Mouse (Mus musculus) C2C12 (cell line): ENCODE measurements around the gene Commd1. TPM values are rescaled to one million over a fixed set of nuclear protein-coding genes. Genes with fewer than 3 reads are reported as not detected.

Experiments
- H3K27me3 ChIP-seq: one replicate; pipeline ENCODE4 v1.6.1; 2011; ENCODE audit not compliant: control insufficient read depth, insufficient read depth, insufficient read length
- H3K36me3 ChIP-seq: one replicate; pipeline ENCODE4 v1.6.1; 2011; ENCODE audit not compliant: control insufficient read depth, insufficient read depth
- H3K4me3 ChIP-seq: one replicate; pipeline ENCODE4 v1.5.1; 2011; ENCODE audit warnings: mild to moderate bottlenecking, control low read depth; ENCODE audit not compliant: poor library complexity, insufficient read depth, severe bottlenecking
- H3K79me2 ChIP-seq: one replicate; pipeline ENCODE4 v1.6.1; 2011; ENCODE audit not compliant: control insufficient read depth, insufficient read depth
- H3K79me3 ChIP-seq: one replicate; pipeline ENCODE4 v1.6.1; 2011; ENCODE audit warnings: low read depth, control low read depth
- H3ac ChIP-seq: one replicate; pipeline ENCODE3; 2011; ENCODE audit warnings: low read depth; ENCODE audit not compliant: control insufficient read depth, insufficient read length
- CEBPB ChIP-seq: IDR thresholded peaks from one replicate; pipeline ENCODE4 v1.6.1; 2011; ENCODE audit warnings: low read depth, mild to moderate bottlenecking, control low read depth, moderate library complexity
- CTCF ChIP-seq: IDR thresholded peaks from one replicate; pipeline ENCODE4 v1.5.1; 2011; ENCODE audit not compliant: control insufficient read depth, insufficient read depth, insufficient read length
- FOSL1 ChIP-seq: IDR thresholded peaks from one replicate; pipeline ENCODE4 v1.8.0; 2011; ENCODE audit warnings: mild to moderate bottlenecking, low read length; ENCODE audit not compliant: poor library complexity, insufficient read depth, severe bottlenecking
- MAX ChIP-seq: IDR thresholded peaks from one replicate; pipeline ENCODE4 v1.6.1; 2011; ENCODE audit warnings: mild to moderate bottlenecking, control low read depth
- MYOD1 ChIP-seq: IDR thresholded peaks from one replicate; pipeline ENCODE4 v1.6.1; 2011; ENCODE audit warnings: low read depth; ENCODE audit not compliant: control insufficient read depth, insufficient read length
- MYOG ChIP-seq: IDR thresholded peaks from one replicate; pipeline ENCODE4 v1.6.1; 2011; ENCODE audit not compliant: control insufficient read depth, insufficient read length; ENCODE audit errors: extremely low read depth
- USF1 ChIP-seq: IDR thresholded peaks from one replicate; pipeline ENCODE4 v1.6.1; 2011; ENCODE audit warnings: low read depth, mild to moderate bottlenecking, control low read depth, moderate library complexity
- polyA plus RNA-seq: library from polyadenylated mRNA; unstranded; fragments of >200 nt; fragmentation: generic; extraction: Trizol; gene quantifications from one replicate; pipeline ENCODE4 v1.2.1, GENCODE M21; 2012; ENCODE audit warnings: missing spikeins

Commd1 gene
- polyA plus RNA-seq, 1 experiment: 126 TPM

DNA sequence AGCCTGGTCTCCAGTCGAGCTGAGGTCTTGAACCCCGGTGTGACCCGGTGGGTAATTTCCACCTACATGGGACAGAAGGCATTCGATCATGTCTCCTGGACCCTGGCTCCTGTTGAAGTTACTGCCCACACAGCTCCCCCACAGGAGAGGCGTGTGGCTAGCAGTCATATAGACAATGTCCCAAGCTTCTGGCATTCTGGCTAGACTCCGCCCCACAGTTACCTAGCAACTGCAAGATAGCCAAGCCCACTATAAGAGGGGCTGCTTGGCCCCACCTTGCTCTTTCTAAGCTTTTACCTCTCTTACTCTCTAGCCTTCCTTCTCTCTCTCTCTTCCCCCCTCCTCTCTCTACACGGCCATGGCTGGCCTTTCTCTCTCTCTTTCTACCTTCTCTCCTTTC, 64.4 kb downstream of the Commd1 start:
- H3K36me3 ChIP-seq: peaks cover 4% of the 10 kb centered on the region
- H3ac ChIP-seq: no peak overlapping the region
- TF ChIP-seq USF1: no peak
- no peak for TF ChIP-seq CEBPB
- TF ChIP-seq MYOD1: no peak
- TF ChIP-seq MYOG: no peak
- no peak for TF ChIP-seq CTCF
- TF ChIP-seq MAX: no peak
- TF ChIP-seq FOSL1: no peak
- no peak overlapping the region for H3K4me3 ChIP-seq
- no peaks in the 10 kb centered on the region for H3K79me3 ChIP-seq
- H3K27me3 ChIP-seq: no peaks in the 10 kb centered on the region
- H3K79me2 ChIP-seq: no peaks in the 10 kb centered on the region

GRCm38 (mm10) chr11:22913744-22914143, 68.4 kb downstream of the Commd1 start:
- H3K27me3 ChIP-seq: no peaks in the 10 kb centered on the region
- no peak overlapping the region for H3K4me3 ChIP-seq
- H3K79me2 ChIP-seq: no peaks in the 10 kb centered on the region
- no peaks in the 10 kb centered on the region for H3K79me3 ChIP-seq
- TF ChIP-seq MYOD1 (no peak), MAX (no peak), CTCF (no peak), USF1 (no peak), CEBPB (no peak), MYOG (no peak), FOSL1 (no peak)
- no peak overlapping the region for H3ac ChIP-seq
- H3K36me3 ChIP-seq: peaks cover 4% of the 10 kb centered on the region

- TF ChIP-seq CTCF (no peak), USF1 (no peak), CEBPB (no peak), FOSL1 (no peak), MAX (no peak), MYOG (no peak), MYOD1 (no peak)
- H3K27me3 ChIP-seq: no peaks in the 10 kb centered on the region
- no peak overlapping the region for H3ac ChIP-seq
- H3K4me3 ChIP-seq: no peak overlapping the region
- no peaks in the 10 kb centered on the region for H3K79me2 ChIP-seq
- peaks cover 4% of the 10 kb centered on the region for H3K36me3 ChIP-seq
- H3K79me3 ChIP-seq: no peaks in the 10 kb centered on the region
These were observed 70.4 kb downstream of the Commd1 start for GRCm38 (mm10) chr11:22911831-22912230.

DNA sequence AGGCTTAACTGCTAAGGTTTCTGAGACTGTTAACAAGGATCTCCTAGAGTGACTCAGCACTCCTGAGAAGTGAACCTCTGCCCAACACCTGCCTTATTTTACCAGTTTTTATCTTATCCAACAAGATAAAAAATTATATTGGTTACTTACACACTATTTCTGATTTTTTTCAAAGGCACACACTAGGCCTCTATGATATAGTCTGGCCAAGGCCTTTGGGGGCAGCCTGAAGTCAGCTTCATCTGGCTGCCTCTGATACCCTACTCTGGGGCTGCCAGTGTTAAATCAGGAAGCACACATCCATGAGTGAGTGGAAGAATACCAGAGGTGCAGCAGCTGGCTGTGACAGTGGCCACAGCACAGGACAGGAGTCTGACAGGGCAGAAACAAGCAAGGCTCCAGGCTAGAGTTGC, 75.7 kb downstream of the Commd1 start:
- TF ChIP-seq FOSL1 (no peak), CTCF (no peak), USF1 (no peak), CEBPB (no peak), MYOD1 (no peak), MYOG (no peak), MAX (no peak)
- Histone ChIP-seq H3K79me3 (no peaks in the 10 kb centered on the region), H3K36me3 (no peaks in the 10 kb centered on the region), H3K27me3 (no peaks in the 10 kb centered on the region), H3K4me3 (no peak overlapping the region), H3ac (no peak overlapping the region), H3K79me2 (no peaks in the 10 kb centered on the region)

DNA sequence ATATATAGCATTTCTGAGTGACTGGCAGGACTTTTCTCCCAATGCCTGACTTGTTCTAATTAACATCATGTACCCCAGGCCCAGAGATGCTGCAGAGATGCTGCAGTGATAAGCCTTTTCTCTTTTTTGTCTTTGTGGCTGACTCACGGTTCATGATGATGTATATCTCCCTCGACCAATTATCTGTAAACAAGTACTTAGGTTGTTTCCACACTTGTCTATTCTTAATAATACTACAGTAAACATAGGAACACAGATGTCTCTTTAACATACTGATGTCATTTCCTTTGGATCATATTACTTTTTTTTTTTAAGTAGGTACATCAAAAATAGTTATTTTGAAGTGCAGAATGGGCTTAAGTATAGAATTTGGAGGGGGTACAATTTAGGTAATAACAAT, 79.3 kb downstream of the Commd1 start:
- Histone ChIP-seq H3K79me2 (no peaks in the 10 kb centered on the region), H3ac (no peak overlapping the region), H3K27me3 (no peaks in the 10 kb centered on the region), H3K79me3 (no peaks in the 10 kb centered on the region), H3K36me3 (peaks cover 4% of the 10 kb centered on the region), H3K4me3 (no peak overlapping the region)
- TF ChIP-seq MYOD1 (no peak), USF1 (no peak), MYOG (no peak), FOSL1 (no peak), CTCF (no peak), MAX (no peak), CEBPB (no peak)

GRCm38 (mm10) chr11:22900041-22900440, 82.1 kb downstream of the Commd1 start:
- TF ChIP-seq USF1 (no peak), CTCF (no peak), MAX (no peak), MYOD1 (no peak), CEBPB (no peak), MYOG (no peak), FOSL1 (no peak)

More at GRCm38 (mm10) chr11:22900041-22900440, 82.1 kb downstream of the Commd1 start:
- Histone ChIP-seq H3K4me3 (no peak overlapping the region), H3ac (no peak overlapping the region), H3K27me3 (no peaks in the 10 kb centered on the region), H3K36me3 (peaks cover 4% of the 10 kb centered on the region), H3K79me2 (no peaks in the 10 kb centered on the region), H3K79me3 (no peaks in the 10 kb centered on the region)
